Mouse (Mus musculus): ENCODE measurements around the gene Snrpa. TPM values are rescaled to one million over a fixed set of nuclear protein-coding genes. Genes with fewer than 3 reads are reported as not detected.

The Snrpa gene
- polyA plus RNA-seq, 1 experiment from 2014 or later: 257 TPM

MicroRNAs encoded within 50 kb of the gene (microRNA counts, 519-probe panel; counts per million panel counts)
- 19.7 counts per million for microRNA mmu-miR-1191

Small RNAs within 50 kb of the gene (microRNA-seq; reads per million reads assigned to microRNA genes)
- gene Mir1191 (4.3 reads per million, percentile 18 among the genes with 10 or more reads in this experiment), gene Mir3101 (not detected)

Other genes starting within 250 kb of the Snrpa start
- gene Cyp2a12, start 167.2 kb downstream of the Snrpa start, polyA plus RNA-seq (2015; fragmentation: Nextera tagmentation; extraction: Ambion mirVana): not detected in 2 replicates
- 42.3 and 50.3 TPM in 2 replicates for gene Cyp2f2, start 76.4 kb downstream of the Snrpa start, polyA plus RNA-seq (2015; fragmentation: Nextera tagmentation; extraction: Ambion mirVana)
- gene Cyp2t4, start 42.6 kb downstream of the Snrpa start, polyA plus RNA-seq (2015; fragmentation: Nextera tagmentation; extraction: Ambion mirVana): 0.10 and 0.24 TPM in 2 replicates
- 82.3 and 83.5 TPM in 2 replicates for gene Egln2, start 29.5 kb downstream of the Snrpa start, polyA plus RNA-seq (2015; fragmentation: Nextera tagmentation; extraction: Ambion mirVana)
- 71.4 and 71.6 TPM in 2 replicates for gene Rab4b, start 17.4 kb downstream of the Snrpa start, polyA plus RNA-seq (2015; fragmentation: Nextera tagmentation; extraction: Ambion mirVana)
- 2.4 and 3.5 TPM in 2 replicates for gene Gm21983, start 15.2 kb downstream of the Snrpa start, polyA plus RNA-seq (2015; fragmentation: Nextera tagmentation; extraction: Ambion mirVana)
- gene Mia, start 15.1 kb downstream of the Snrpa start, polyA plus RNA-seq (2015; fragmentation: Nextera tagmentation; extraction: Ambion mirVana): 150 and 170 TPM in 2 replicates
- gene BC024978, start 490 bp downstream of the Snrpa start, polyA plus RNA-seq (2015; fragmentation: Nextera tagmentation; extraction: Ambion mirVana): 3.0 and 3.4 TPM in 2 replicates
- 5.1 and 5.4 TPM in 2 replicates for gene Itpkc, start 32.4 kb upstream of the Snrpa start, polyA plus RNA-seq (2015; fragmentation: Nextera tagmentation; extraction: Ambion mirVana)
- 20.3 and 20.4 TPM in 2 replicates for gene Coq8b, start 36.8 kb upstream of the Snrpa start, polyA plus RNA-seq (2015; fragmentation: Nextera tagmentation; extraction: Ambion mirVana)
- 23.6 and 23.8 TPM in 2 replicates for gene Numbl, start 62.2 kb upstream of the Snrpa start, polyA plus RNA-seq (2015; fragmentation: Nextera tagmentation; extraction: Ambion mirVana)
- gene Ltbp4, start 141.4 kb upstream of the Snrpa start, polyA plus RNA-seq (2015; fragmentation: Nextera tagmentation; extraction: Ambion mirVana): 96.2 and 102 TPM in 2 replicates
- 48.3 and 51.4 TPM in 2 replicates for gene Shkbp1, start 159.7 kb upstream of the Snrpa start, polyA plus RNA-seq (2015; fragmentation: Nextera tagmentation; extraction: Ambion mirVana)
- gene Gm20479, start 161.1 kb upstream of the Snrpa start, polyA plus RNA-seq (2015; fragmentation: Nextera tagmentation; extraction: Ambion mirVana): 0.79 and 1.3 TPM in 2 replicates

Data from lung, embryonic 15.5 days (tissue).